Mouse (Mus musculus) neural tube, embryonic 12.5 days (tissue): Measurements from ENCODE around the gene Abhd12b. TPM values are rescaled to one million over a fixed set of nuclear protein-coding genes. Genes with fewer than 3 reads are reported as not detected.
A peak's percentile ranks its signal among the peaks of the same experiment; 100 is the strongest.
"Not testable (repeated sequence)": the region's sequence is repeated elsewhere in the genome, so short reads cannot be mapped to it uniquely, and the experiment has no call there.

Experiments used
- ATAC-seq: fragments of 200-750 bp; cut with Nextera tagmentation; 2 replicates; pipeline ENCODE4 v1.8.0; 2017; ENCODE audit warnings: low read depth, mild to moderate bottlenecking, moderate TSS enrichment, moderate library complexity; ENCODE audit not compliant: low FRiP score
- H3K27ac ChIP-seq: fragments of 300-500 bp; sonication (generic); 2 replicates; pipeline ENCODE4 v1.5.1; 2016
- H3K27me3 ChIP-seq: fragments of 300-500 bp; sonication (generic); replicated peaks from 2 replicates; pipeline ENCODE4 v1.6.1; 2016; ENCODE audit warnings: mild to moderate bottlenecking
- H3K36me3 ChIP-seq: fragments of 300-500 bp; sonication (generic); 2 replicates; pipeline ENCODE4 v1.6.1; 2016; ENCODE audit warnings: mild to moderate bottlenecking
- H3K4me1 ChIP-seq: fragments of 300-500 bp; sonication (generic); 2 replicates; pipeline ENCODE4 v1.6.1; 2016
- H3K4me2 ChIP-seq: fragments of 300-500 bp; sonication (generic); replicated peaks from 2 replicates; pipeline ENCODE4 v1.6.1; 2016; ENCODE audit warnings: mild to moderate bottlenecking
- H3K4me3 ChIP-seq: fragments of 300-500 bp; sonication (generic); 2 replicates; pipeline ENCODE4 v1.5.1; 2016
- H3K9ac ChIP-seq: fragments of 300-500 bp; sonication (generic); 2 replicates; pipeline ENCODE4 v1.6.1; 2016; ENCODE audit warnings: mild to moderate bottlenecking
- H3K9me3 ChIP-seq: fragments of 300-500 bp; sonication (generic); 2 replicates; pipeline ENCODE4 v1.6.1; 2016; ENCODE audit warnings: mild to moderate bottlenecking
- WGBS: fragments of 180-500 bp; shearing (Covaris S2); methylation state at CpG from one replicate; pipeline ENCODE4 v1.1.7; 2016; 5-methylcytosine and 5-hydroxymethylcytosine counted together
- polyA plus RNA-seq: library from polyadenylated mRNA; unstranded; fragments of >200 nt; fragmentation: Nextera tagmentation; extraction: Ambion mirVana; gene quantifications from 2 replicates; pipeline ENCODE4 v1.2.1, GENCODE M21; 2016

Abhd12b gene
- polyA plus RNA-seq, 1 experiment from 2014 or later, result not detected

DNA sequence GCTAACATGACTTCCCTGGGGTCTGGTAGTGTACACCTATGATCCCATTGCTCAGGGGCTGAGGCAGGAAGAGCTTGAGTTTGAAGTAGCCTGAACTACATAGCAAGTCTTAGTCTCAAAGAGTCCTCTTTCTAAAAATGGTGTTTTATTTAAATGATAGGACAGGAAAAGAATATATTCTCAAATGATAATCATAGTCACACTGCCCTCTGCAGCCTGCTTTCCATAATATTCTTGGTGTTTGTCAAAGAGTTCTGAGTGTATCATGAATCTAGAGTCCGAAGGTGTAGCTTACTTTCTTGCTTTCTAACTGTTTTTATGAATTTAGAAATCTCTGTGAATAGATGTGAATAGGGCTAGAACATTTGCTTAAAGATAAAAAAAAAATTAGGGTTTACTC is 16.0 kb downstream of the Abhd12b start:
- H3K27ac ChIP-seq, result no peak overlapping the region
- H3K4me3 ChIP-seq, result no peak overlapping the region
- WGBS, result 84% methylated on average over 1 of the region's 1 CpGs
- no peak overlapping the region for H3K9ac ChIP-seq
- no peaks in the 10 kb centered on the region for H3K9me3 ChIP-seq
- ATAC-seq, result no peak
- no peaks in the 10 kb centered on the region for H3K4me1 ChIP-seq
- no peaks in the 10 kb centered on the region for H3K27me3 ChIP-seq
- H3K36me3 ChIP-seq, result no peaks in the 10 kb centered on the region
- H3K4me2 ChIP-seq, result no peak overlapping the region

- 90% methylated on average over 8 of the region's 8 CpGs for WGBS
- not testable (repeated sequence) for H3K4me3 ChIP-seq, H3K4me1 ChIP-seq, ATAC-seq, H3K9ac ChIP-seq, H3K4me2 ChIP-seq, H3K9me3 ChIP-seq, H3K27ac ChIP-seq, H3K27me3 ChIP-seq, H3K36me3 ChIP-seq
Observed at GRCm38 (mm10) chr12:70183507-70183906, 29.6 kb downstream of the Abhd12b start.

- WGBS, result 70% methylated on average over 22 of the region's 22 CpGs
- H3K9ac ChIP-seq, result no peak overlapping the region
- peaks cover 7% of the 10 kb centered on the region for H3K9me3 ChIP-seq
- 0 out of 2 replicates have a peak overlapping the region, but pooled peaks have one; percentile 9 for H3K4me3 ChIP-seq
- H3K4me2 ChIP-seq, result no peak overlapping the region
- no peaks in the 10 kb centered on the region for H3K36me3 ChIP-seq
- H3K27me3 ChIP-seq, result no peaks in the 10 kb centered on the region
- no peak overlapping the region for H3K27ac ChIP-seq
- H3K4me1 ChIP-seq, result no peaks in the 10 kb centered on the region
- ATAC-seq, result no peak
Observed at GRCm38 (mm10) chr12:70184173-70184783, 30.3 kb downstream of the Abhd12b start.

DNA sequence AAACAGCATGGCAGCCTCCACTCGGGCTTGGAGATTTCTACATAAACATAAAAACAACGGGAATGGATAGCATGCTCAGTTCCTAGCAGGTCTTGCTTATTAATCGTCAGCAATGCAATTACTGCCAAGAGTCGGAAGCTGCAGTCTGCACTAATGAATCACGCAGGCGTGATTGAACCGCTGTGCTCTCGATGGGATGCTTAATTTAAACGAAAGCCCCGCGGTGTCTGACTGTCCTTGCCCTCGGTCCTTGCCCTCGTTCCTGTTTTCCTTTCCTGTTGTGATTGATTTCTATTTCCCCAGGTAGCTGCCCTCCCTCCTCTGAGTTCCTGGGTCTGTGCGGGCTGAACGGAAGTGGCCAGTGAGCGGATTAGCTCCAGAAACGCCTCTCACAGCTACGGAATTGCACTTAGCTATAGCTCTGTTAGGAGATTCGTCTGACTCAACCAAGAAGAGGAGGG is 38.4 kb downstream of the Abhd12b start:
- WGBS, result 30% methylated on average over 19 of the region's 19 CpGs
- H3K27ac ChIP-seq, result no peak overlapping the region
- H3K4me2 ChIP-seq, result peak overlapping the region; percentile 48
- no peak overlapping the region for H3K9ac ChIP-seq
- H3K9me3 ChIP-seq, result no peaks in the 10 kb centered on the region
- ATAC-seq, result no peak; the same call in 1 of the 2 replicates
- H3K27me3 ChIP-seq, result no peaks in the 10 kb centered on the region
- H3K4me1 ChIP-seq, result no peaks in the 10 kb centered on the region; the same call in 1 of the 2 replicates
- H3K4me3 ChIP-seq, result peak overlapping the region; percentile 18; the same call in 1 of the 2 replicates
- no peaks in the 10 kb centered on the region for H3K36me3 ChIP-seq

GRCm38 (mm10) chr12:70195426-70195825 is 41.5 kb downstream of the Abhd12b start:
- Histone ChIP-seq H3K4me2 (no peak overlapping the region), H3K36me3 (no peaks in the 10 kb centered on the region), H3K9me3 (no peaks in the 10 kb centered on the region), H3K27ac (no peak overlapping the region), H3K4me1 (no peaks in the 10 kb centered on the region; the same call in 1 of the 2 replicates), H3K9ac (no peak overlapping the region), H3K4me3 (no peak overlapping the region), H3K27me3 (no peaks in the 10 kb centered on the region)
- ATAC-seq, result no peak
- 97% methylated on average over 6 of the region's 6 CpGs for WGBS

GRCm38 (mm10) chr12:70196341-70196740 is 42.4 kb downstream of the Abhd12b start:
- 89% methylated on average over 5 of the region's 5 CpGs for whole genome bisulfite sequencing
- no peak overlapping the region for H3K4me2 ChIP-seq
- H3K27me3 ChIP-seq, result no peaks in the 10 kb centered on the region
- no peaks in the 10 kb centered on the region; the same call in 1 of the 2 replicates for H3K4me1 ChIP-seq
- no peak overlapping the region for H3K4me3 ChIP-seq
- H3K9me3 ChIP-seq, result no peaks in the 10 kb centered on the region
- no peaks in the 10 kb centered on the region for H3K36me3 ChIP-seq
- ATAC-seq, result no peak
- no peak overlapping the region for H3K27ac ChIP-seq
- no peak overlapping the region for H3K9ac ChIP-seq

DNA sequence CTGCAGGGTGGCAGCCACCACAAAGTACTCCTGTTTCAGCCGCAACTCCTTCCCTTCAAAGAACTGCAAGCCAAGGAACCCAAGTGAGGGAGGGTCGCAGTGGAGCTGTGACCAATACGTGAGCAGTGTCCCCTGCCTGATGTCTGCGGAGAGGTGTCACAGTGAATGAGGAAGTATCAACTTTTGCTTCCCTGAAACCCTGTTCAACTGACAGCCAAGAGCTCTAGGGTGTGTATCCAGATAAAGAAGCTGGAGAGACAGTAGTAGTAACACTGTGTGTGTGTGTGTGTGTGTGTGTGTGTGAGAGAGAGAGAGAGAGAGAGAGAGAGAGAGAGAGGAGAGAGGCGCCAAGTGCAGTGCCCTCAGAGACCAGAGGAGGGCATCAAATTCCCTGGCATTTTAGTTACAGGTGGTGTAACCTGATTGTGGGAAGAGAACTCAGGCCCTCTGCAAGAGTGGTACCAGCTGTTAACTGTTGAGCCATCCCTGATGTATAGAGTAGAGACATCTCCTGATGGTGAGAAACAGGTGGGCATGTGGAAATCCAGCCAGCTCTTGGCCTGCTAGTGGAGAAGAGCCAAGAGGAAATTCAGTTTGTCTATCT is 48.1 kb downstream of the Abhd12b start:
- ATAC-seq, result no peak
- 84% methylated on average over 5 of the region's 5 CpGs for WGBS
- Histone ChIP-seq H3K27ac (no peak overlapping the region), H3K9me3 (no peaks in the 10 kb centered on the region), H3K4me1 (no peaks in the 10 kb centered on the region), H3K27me3 (no peaks in the 10 kb centered on the region), H3K4me3 (no peak overlapping the region), H3K9ac (no peak overlapping the region), H3K36me3 (no peaks in the 10 kb centered on the region), H3K4me2 (no peak overlapping the region)

GRCm38 (mm10) chr12:70204433-70204832 is 50.5 kb downstream of the Abhd12b start:
- 80% methylated on average over 8 of the region's 8 CpGs for WGBS

DNA sequence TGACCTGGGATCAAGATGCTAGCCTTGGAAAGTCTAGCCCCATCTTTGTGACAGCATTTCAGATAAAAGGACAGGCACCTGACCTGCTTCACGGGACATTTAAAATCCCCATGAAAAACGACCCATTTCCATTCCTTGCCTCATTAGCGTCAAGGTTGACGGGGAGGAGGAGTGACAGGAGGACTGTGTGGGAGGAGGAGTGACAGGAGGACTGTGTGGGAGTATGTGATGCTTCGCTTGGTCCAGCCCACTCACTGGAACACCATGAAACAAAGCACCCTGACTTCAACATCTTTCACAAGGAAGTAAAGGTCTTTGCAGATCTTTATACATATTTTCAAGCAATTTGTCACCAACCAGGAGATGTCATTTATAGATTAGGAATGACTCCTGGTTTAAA is 54.3 kb downstream of the Abhd12b start:
- H3K9ac ChIP-seq, result no peak overlapping the region
- H3K9me3 ChIP-seq, result no peaks in the 10 kb centered on the region
- no peaks in the 10 kb centered on the region for H3K36me3 ChIP-seq
- no peak overlapping the region for H3K27ac ChIP-seq
- H3K4me1 ChIP-seq, result no peaks in the 10 kb centered on the region
- H3K4me2 ChIP-seq, result no peak overlapping the region
- WGBS, result 74% methylated on average over 5 of the region's 5 CpGs
- H3K4me3 ChIP-seq, result no peak overlapping the region
- no peak for ATAC-seq
- H3K27me3 ChIP-seq, result no peaks in the 10 kb centered on the region

More at GRCm38 (mm10) chr12:70204433-70204832, 50.5 kb downstream of the Abhd12b start:
- Histone ChIP-seq H3K4me3 (no peak overlapping the region), H3K4me1 (no peaks in the 10 kb centered on the region), H3K27me3 (no peaks in the 10 kb centered on the region), H3K9ac (no peak overlapping the region), H3K36me3 (no peaks in the 10 kb centered on the region), H3K27ac (no peak overlapping the region), H3K9me3 (no peaks in the 10 kb centered on the region), H3K4me2 (no peak overlapping the region)
- ATAC-seq, result no peak

- H3K9ac ChIP-seq, result no peak overlapping the region
- no peaks in the 10 kb centered on the region for H3K36me3 ChIP-seq
- H3K4me2 ChIP-seq, result no peak overlapping the region
- no peaks in the 10 kb centered on the region for H3K9me3 ChIP-seq
- no peak overlapping the region for H3K4me3 ChIP-seq
- H3K4me1 ChIP-seq, result no peaks in the 10 kb centered on the region
- no peak for ATAC-seq
- 87% methylated on average over 4 of the region's 4 CpGs for WGBS
- no peaks in the 10 kb centered on the region for H3K27me3 ChIP-seq
- H3K27ac ChIP-seq, result no peak overlapping the region
Observed at GRCm38 (mm10) chr12:70212501-70212900, 58.6 kb downstream of the Abhd12b start.

DNA sequence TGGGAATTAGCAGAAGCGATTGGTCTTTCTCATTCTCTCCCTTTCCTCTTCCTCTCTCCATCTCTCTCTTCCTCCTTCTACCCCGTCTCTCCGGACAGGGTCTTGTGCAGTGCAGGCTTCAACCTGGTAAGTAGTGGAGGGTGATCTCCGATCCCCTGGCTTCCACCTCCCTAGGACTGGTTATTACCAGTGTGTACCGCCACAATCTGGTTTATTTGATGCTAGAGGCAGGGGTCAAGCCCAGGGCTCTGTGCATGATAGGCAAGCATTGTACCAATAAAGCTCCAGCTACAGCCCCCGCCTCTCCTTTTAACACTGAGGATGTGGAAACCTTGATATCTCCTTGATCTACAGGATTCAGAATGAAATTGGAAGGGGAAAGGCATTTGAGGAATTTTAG is 59.7 kb downstream of the Abhd12b start:
- Histone ChIP-seq H3K4me3 (no peak overlapping the region), H3K4me1 (no peaks in the 10 kb centered on the region), H3K9me3 (no peaks in the 10 kb centered on the region), H3K4me2 (no peak overlapping the region), H3K27ac (no peak overlapping the region), H3K9ac (no peak overlapping the region), H3K36me3 (no peaks in the 10 kb centered on the region), H3K27me3 (no peaks in the 10 kb centered on the region)
- 86% methylated on average over 6 of the region's 6 CpGs for WGBS
- no peak for ATAC-seq

GRCm38 (mm10) chr12:70214281-70214680 is 60.3 kb downstream of the Abhd12b start:
- WGBS, result 86% methylated on average over 8 of the region's 8 CpGs
- H3K4me1 ChIP-seq, result no peaks in the 10 kb centered on the region

More at GRCm38 (mm10) chr12:70214281-70214680, 60.3 kb downstream of the Abhd12b start:
- Histone ChIP-seq H3K9ac (no peak overlapping the region), H3K4me3 (no peak overlapping the region), H3K36me3 (no peaks in the 10 kb centered on the region), H3K4me2 (no peak overlapping the region), H3K27ac (no peak overlapping the region), H3K27me3 (no peaks in the 10 kb centered on the region), H3K9me3 (no peaks in the 10 kb centered on the region)
- ATAC-seq, result no peak
